Mouse (Mus musculus) macrophage (primary cell): ENCODE data around the gene Wars2. TPM values are rescaled to one million over a fixed set of nuclear protein-coding genes. Genes with fewer than 3 reads are reported as not detected.

ENCODE experiments used
- H3K27ac ChIP-seq: fragments of 350-480 bp; formaldehyde crosslinking; 2 replicates; pipeline ENCODE4 v1.9.0; 2021
- H3K36me3 ChIP-seq: fragments of 350-480 bp; formaldehyde crosslinking; 2 replicates; pipeline ENCODE4 v1.9.0; 2021; ENCODE audit errors: inconsistent target
- H3K4me3 ChIP-seq: fragments of 350-480 bp; formaldehyde crosslinking; 2 replicates; pipeline ENCODE4 v1.9.0; 2021; ENCODE audit errors: inconsistent target
- H3K79me2 ChIP-seq: fragments of 350-480 bp; formaldehyde crosslinking; 2 replicates; pipeline ENCODE4 v1.9.0; 2021; ENCODE audit errors: inconsistent target
- WGBS: methylation state at CpG from one replicate; pipeline ENCODE4 v1.1.7; 2026; ENCODE audit warnings: inconsistent platforms; ENCODE audit not compliant: missing documents; 5-methylcytosine and 5-hydroxymethylcytosine counted together
- polyA plus RNA-seq: library from polyadenylated mRNA; stranded (reverse); fragments of 250-400 nt; gene quantifications from 3 replicates; pipeline ENCODE4 v1.2.4, GENCODE M21; 2018; ENCODE audit warnings: inconsistent platforms
- total RNA-seq, 78 experiments: library from RNA; depleted of rRNA; stranded (reverse); fragments of 250-400 nt; gene quantifications; 1 replicate in 9 of 78; 2 replicates in 24 of 78; 3 replicates in 43 of 78; 4 replicates in 2 of 78; pipeline ENCODE4 v1.2.4; 2018; ENCODE audit warnings: inconsistent platforms in 56 of 78

Wars2 gene
- 10 to 100 TPM; 10.3 to 21.1 (median 14.6) TPM for total RNA-seq (2018; cell fraction: chromatin; rRNA removed)
- 1 to 10 TPM; 1.9 to 4.5 (median 3.0) TPM for total RNA-seq (2018; cell fraction: cytosol; rRNA removed)
- total RNA-seq (2018; cell fraction: nucleus; rRNA removed), result 10 to 100 TPM in 15 of 26 experiments, 1 to 10 TPM in 11; 5.5 to 15.1 (median 10.4) TPM
- 2.9 to 3.9 TPM (median 3.4 TPM) in 3 replicates for polyA plus RNA-seq

DNA sequence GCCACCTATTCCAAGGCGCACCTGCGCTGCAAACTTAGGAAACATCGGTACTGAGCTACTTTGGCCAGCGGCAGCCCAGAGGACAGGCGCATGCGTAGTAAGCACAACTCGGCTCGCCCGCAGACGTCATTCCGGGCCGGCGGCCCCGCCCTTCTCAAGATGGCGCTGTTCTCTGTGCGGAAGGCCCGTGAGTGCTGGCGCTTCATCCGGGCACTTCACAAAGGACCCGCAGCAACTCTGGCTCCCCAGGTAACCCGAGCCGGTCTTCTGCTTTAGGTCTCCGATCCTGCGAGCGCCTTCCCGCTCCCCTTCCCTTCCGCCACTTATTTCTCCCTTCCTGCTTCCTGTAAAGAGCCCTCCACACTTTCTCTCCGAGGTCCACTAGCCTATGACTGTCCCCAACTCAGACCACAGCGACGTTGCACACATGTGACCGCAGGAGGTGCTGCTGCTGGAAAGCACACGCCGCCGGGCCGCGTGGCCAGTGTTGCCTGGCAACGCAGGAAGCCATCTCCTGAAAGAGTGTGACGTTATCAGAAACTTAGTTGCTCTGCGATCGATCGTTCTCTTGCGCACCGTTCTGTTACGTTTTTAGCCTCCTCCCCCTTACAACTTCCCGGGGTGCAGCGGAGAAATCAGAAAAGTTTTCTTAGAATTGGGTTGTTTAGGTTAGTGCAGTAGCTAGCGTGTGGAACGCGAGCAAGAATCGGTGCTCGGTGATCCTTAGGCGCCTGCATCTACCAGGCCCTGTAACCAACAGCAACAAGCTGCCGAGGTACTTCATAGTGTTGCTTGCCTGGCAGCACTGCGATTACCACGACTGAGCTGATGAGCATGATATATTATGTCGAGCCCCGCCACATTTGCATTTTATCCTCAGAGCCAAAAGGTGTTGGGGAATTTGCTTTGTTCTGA lies at the start of gene Wars2:
Wars2 (plus strand) TSS at position 129 of the 915 bp plus-strand sequence.
- Histone ChIP-seq H3K4me3 (peak within 1 kb of the TSS; percentile 59), H3K36me3 (no peaks in the 10 kb centered on the region)
- 2% methylated on average over 57 of the region's 57 CpGs for WGBS

DNA sequence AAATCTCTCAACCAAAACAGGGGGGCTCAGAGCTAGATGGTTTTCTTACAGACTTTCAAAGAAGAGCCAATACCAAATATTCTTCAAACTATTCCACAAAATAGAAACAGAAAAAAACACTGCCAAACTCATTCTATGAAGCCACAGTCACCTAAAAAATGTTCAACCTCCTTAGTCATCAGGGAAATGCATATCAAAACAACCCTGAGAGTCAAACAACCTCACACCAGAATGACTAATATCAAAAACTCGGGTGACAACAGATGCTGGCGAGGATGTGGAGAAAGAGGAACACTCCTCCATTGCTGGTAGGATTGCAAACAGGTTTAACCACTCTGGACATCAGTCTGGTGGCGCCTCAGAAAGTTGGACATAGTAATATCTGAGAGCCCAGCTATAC lies 44.1 kb upstream of the Wars2 start:
- 72% methylated on average over 3 of the region's 3 CpGs for WGBS
- Histone ChIP-seq H3K79me2 (no peaks in the 10 kb centered on the region), H3K36me3 (no peaks in the 10 kb centered on the region), H3K27ac (no peak overlapping the region), H3K4me3 (no peak overlapping the region)

More for the DNA sequence above, at the start of gene Wars2:
- no peaks in the 10 kb centered on the region for H3K79me2 ChIP-seq
- peak within 1 kb of the TSS; percentile 77 for H3K27ac ChIP-seq

DNA sequence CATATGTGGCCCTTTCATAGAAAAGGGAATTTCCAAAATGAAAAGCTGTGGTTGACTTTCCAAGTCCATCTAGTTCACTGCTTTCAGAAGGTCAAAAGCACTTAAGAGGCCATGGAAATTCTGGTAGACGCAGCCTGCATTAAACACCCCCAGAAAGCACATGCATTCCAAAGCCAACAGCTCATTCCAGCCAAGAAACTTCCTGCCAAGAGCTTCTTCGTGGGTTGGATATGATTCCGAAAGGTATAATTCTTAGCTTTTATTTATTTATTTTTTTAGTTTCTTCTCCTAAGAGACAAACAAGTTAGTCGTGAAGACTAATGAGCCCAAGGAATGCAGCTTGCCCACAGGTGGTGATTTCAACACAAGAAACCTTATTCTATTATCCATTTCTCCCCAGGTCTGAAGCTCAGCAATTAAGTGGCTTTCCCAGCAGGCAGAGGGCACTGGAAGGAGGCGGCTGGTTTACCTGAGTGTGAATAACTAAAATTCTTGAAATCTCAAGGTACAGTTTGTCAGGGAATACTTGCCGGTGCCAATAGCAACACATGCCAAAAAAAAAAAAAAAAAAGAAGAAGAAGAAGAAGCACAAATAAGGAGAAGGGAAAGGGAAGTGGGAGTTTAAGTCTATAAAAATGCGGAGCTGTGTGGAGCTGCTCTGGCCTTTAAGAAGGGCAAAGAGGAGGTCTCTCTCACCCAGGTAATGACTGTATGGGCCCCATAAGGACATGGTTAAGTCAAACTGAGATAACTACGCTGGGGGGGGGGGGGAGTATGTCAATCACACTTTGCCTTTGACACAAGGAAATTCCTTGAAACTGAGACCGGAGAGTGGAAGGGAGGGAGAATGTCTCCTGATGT lies 30.3 kb upstream of the Wars2 start:
- no peaks in the 10 kb centered on the region for H3K36me3 ChIP-seq
- H3K27ac ChIP-seq, result no peak overlapping the region
- WGBS, result 88% methylated on average over 6 of the region's 9 CpGs
- H3K79me2 ChIP-seq, result no peaks in the 10 kb centered on the region
- no peak overlapping the region for H3K4me3 ChIP-seq

DNA sequence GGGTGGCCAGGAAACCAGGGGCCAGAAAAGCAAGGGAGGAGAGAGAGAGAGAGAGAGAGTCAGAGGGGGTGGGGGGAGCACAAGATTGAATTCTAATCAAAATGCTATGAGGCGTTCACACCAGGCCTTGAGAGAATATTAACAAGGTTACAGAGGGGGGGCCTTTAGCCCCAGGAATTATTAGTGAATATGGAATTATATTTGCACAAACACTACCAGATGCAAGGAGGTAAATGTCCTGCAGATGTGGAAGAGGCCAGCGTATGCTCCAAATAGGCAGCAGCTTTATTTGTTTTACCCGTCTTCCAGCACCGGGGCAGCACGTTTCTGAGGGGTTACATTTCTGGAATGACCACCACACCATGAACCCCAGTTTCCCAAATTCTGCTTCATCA lies 29.7 kb upstream of the Wars2 start:
- Histone ChIP-seq H3K79me2 (no peaks in the 10 kb centered on the region), H3K36me3 (no peaks in the 10 kb centered on the region), H3K4me3 (no peak overlapping the region), H3K27ac (no peak overlapping the region)
- WGBS, result 89% methylated on average over 5 of the region's 5 CpGs

DNA sequence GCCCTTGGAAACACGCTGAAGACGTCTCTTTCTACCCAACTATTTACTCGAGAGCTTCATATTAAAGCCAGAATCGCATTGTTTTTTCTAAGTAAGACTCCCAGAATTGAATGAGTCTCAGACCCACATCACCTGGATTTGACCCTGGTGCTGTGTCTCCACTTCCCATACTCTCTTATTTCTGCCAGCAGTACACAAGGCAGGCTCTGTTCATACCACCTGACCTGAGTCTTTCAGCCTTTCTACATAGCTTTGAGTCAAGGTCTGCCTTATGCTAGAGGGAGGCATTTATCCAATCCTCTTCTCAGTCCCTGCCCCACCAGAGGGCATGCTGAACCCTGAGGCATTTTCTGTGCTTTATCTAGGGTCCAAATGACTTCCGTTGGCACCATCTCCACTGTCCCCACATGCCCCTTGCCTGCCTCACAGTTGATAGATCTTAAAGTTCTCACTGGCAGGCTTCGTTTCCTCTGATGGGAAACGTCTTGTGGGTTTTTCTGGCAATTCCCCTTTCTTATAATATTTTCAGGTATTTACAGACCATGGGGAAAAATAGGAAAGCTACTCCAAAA lies 27.5 kb upstream of the Wars2 start:
- H3K79me2 ChIP-seq, result no peaks in the 10 kb centered on the region
- no peak overlapping the region for H3K27ac ChIP-seq
- 77% methylated on average over 7 of the region's 7 CpGs for WGBS
- no peaks in the 10 kb centered on the region for H3K36me3 ChIP-seq
- H3K4me3 ChIP-seq, result no peak overlapping the region

DNA sequence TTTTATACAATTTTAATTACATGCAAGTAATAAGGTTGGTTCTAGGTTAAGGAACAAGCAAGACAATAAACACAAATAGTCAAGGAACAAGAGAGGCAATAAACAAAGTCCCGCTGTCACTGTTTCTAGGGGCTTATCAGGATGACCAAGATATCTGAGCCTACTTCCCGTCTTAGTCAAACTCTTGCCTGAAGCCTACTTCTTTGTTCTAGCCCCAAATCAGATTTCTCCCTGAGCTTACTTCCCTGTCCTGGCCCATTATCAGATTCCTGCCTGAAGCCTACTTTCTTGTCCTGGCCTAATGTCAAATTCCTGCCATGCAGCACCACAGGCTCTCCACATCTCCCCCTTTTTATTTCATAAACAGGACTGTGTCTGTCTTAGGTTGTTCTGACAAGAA lies 19.9 kb upstream of the Wars2 start:
- H3K79me2 ChIP-seq, result no peaks in the 10 kb centered on the region
- H3K36me3 ChIP-seq, result no peaks in the 10 kb centered on the region
- WGBS, result 40% methylated on average over 2 of the region's 2 CpGs
- H3K4me3 ChIP-seq, result no peak overlapping the region
- H3K27ac ChIP-seq, result no peak overlapping the region

DNA sequence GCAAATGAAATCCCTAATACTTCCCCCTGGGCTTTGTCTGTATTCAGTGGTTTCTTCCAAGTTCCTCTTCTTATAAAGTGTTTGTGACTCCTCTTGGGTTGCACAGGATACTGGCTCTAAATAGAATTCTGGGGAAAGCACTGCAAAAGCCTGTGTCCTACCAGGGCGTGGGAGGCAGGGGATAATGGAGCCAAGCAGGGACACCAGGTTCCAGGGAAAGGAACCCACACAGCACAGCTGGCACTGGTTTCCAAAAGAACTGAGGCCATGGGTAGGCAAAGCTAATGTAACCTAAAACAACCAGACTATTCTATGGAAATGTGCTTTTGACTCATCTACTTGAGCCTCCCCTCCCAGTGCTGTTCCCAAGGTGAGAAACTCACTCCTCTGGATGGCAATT lies 10.3 kb upstream of the Wars2 start:
- 63% methylated on average over 1 of the region's 1 CpGs for WGBS
- Histone ChIP-seq H3K36me3 (no peaks in the 10 kb centered on the region), H3K27ac (no peak overlapping the region)

DNA sequence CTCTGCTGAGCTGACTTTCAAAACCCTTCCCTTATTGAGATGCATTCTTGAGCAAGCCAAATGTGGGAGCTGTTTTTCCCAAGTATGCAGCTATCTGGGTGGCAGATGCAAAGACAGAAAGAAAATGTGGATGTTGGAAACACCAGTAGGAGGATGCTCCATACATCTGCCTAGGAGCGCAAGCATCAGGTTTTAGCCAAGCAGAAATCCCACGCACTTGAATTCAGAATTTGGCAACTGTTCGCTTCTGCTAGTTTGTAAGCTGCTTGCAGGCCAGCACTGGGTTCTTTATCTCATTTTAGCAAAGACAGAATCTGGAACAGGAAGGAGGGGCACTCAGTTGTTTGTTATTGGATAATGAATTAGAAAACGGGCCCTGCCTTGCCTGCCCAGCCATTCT lies 8.9 kb upstream of the Wars2 start:
- no peak overlapping the region for H3K4me3 ChIP-seq
- 84% methylated on average over 4 of the region's 4 CpGs for WGBS
- H3K36me3 ChIP-seq, result no peaks in the 10 kb centered on the region
- no peaks in the 10 kb centered on the region for H3K79me2 ChIP-seq
- H3K27ac ChIP-seq, result no peak overlapping the region

More for the DNA sequence above, 10.3 kb upstream of the Wars2 start:
- no peak overlapping the region for H3K4me3 ChIP-seq
- no peaks in the 10 kb centered on the region for H3K79me2 ChIP-seq

DNA sequence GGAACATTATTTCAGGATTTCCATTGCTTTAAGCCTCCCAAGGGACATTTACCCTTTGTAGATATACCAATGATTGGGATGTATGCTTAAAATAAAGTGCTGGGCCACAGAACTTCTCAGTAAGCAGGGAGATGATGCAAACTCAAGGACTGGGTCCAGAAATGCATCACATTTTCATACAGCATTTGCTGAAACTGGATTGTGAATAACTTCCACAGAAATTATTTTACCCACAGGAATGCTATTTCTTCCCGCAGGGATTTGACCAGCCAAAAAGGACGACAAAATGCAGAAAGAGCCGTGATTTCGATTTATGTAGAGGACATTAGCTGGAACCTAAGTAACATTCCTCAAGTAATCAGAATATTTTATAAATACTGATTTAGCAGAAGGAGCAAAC lies 7.0 kb upstream of the Wars2 start:
- Histone ChIP-seq H3K4me3 (no peak overlapping the region), H3K36me3 (no peaks in the 10 kb centered on the region), H3K27ac (no peak overlapping the region), H3K79me2 (no peaks in the 10 kb centered on the region)
- 95% methylated on average over 4 of the region's 4 CpGs for WGBS

DNA sequence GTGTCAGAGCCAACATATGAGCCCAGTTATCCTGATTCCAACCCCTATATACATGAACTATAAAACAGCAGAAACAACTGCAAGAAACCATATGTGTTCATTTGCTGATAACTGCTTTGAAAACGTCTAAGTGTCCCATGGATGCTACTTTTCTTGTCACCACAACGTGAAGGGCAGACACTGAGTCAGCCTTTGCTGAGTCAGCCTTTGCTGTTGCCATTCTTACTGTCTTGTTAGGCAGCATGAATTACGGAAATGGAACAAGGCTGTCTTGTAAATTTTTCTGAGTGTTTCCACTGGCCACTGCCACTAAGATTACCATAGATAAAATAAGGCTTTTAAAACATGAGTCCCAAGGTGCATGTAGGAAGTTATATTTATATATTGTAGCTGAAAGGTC lies 7.0 kb downstream of the Wars2 start:
- H3K36me3 ChIP-seq, result no peaks in the 10 kb centered on the region

DNA sequence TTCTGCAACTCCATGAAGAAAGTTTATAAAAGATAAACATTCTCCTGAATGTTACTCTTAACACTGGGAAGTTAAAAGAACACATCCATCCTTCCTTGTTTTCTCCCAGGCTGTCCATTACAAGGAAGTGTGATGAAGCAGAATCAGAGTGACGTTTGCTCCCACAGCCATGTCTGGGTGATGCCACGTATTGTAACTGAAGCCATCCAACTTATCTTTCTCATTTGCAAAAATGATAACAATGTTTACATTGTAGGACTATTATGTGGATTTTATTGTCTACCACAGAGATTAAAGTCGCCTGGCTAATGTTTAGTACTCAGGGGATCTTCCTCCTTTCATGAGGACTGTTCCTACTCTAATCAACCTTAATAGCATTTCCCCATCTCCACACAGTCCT lies 8.2 kb downstream of the Wars2 start:
- Histone ChIP-seq H3K36me3 (no peaks in the 10 kb centered on the region), H3K4me3 (no peak overlapping the region), H3K79me2 (no peaks in the 10 kb centered on the region), H3K27ac (no peak overlapping the region)
- WGBS, result 95% methylated on average over 3 of the region's 3 CpGs

More for the DNA sequence above, 7.0 kb downstream of the Wars2 start:
- Histone ChIP-seq H3K4me3 (no peak overlapping the region), H3K27ac (no peak overlapping the region), H3K79me2 (no peaks in the 10 kb centered on the region)
- 88% methylated on average over 3 of the region's 3 CpGs for WGBS

DNA sequence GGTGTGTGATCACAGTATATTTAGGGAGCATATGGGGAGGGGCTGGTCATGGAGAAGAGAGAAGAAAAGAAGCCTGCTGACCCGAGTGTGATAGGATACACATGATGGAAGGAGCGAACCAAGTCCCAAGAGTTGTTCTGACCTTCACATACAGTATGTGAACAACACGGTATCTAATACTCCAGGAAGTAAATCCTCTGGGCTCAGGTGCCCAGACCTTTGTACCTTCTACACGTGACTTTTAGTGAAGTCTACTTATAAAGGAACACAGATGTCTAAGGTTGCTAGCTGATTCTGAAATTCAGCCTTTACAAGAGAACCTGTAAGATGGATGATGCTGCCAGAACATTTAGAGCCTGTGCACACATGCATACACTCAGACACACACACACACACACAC lies 15.4 kb downstream of the Wars2 start:
- Histone ChIP-seq H3K36me3 (no peaks in the 10 kb centered on the region), H3K4me3 (no peak overlapping the region), H3K27ac (no peak overlapping the region), H3K79me2 (no peaks in the 10 kb centered on the region)
- 94% methylated on average over 4 of the region's 4 CpGs for WGBS

DNA sequence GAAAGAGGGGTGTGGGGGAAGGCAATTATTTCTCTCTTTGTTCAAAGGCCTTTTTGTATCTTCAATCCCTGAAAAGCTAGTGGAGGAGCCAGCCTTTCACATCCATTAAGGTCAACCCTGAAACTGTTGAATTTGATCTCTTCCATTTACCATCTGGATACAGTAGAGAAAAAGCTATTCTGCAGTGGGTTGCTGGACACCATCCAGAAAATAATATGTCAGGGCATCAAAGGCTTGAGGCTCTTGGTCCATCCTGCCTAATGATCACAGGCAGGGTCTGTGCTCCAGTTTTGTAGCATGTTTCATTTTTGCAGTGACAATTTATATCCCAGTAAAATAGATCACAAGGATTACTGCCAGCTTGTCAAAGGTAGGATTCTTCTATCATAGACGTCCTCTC lies 16.1 kb downstream of the Wars2 start:
- 82% methylated on average over 1 of the region's 1 CpGs for WGBS
- Histone ChIP-seq H3K79me2 (no peaks in the 10 kb centered on the region), H3K4me3 (no peak overlapping the region), H3K36me3 (no peaks in the 10 kb centered on the region), H3K27ac (no peak overlapping the region)

DNA sequence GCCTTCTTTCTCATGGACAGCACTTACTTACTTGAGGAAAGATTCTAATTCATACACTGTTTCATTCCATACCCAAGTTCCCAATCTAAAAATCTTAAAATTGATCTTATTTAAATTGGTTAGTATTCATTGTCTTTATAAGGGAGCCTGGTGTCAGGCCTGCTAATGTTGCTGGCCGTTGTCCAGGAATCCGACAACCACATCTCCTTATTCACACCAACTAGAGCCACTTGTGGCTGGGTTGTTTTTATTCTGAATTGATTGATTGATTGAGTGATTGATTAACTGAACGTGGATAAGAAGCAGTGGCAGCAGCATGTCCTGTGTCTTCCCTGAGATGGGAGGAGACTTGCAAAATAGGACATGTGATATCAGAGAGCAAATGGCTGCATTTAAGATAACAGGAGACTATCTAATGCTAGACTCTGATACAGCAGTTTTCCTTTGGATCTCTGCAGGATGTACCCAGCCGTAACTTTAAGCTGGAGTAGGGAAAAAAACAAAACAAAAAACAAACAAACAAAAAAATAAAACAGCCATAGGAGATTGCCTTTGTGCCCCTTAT lies 16.7 kb downstream of the Wars2 start:
- H3K79me2 ChIP-seq, result no peaks in the 10 kb centered on the region
- 84% methylated on average over 4 of the region's 4 CpGs for WGBS
- H3K36me3 ChIP-seq, result no peaks in the 10 kb centered on the region
- H3K4me3 ChIP-seq, result no peak overlapping the region
- no peak overlapping the region for H3K27ac ChIP-seq
